Mouse (Mus musculus) kidney, adult 2 months (tissue): ENCODE data around the gene Gfra1. TPM values are rescaled to one million over a fixed set of nuclear protein-coding genes. Genes with fewer than 3 reads are reported as not detected.

ENCODE experiments used
- DNase-seq: peaks from one replicate; pipeline ENCODE4 v3.0.0; 2021
- H3K27ac ChIP-seq: fragments of 200-500 bp; 2 replicates; pipeline ENCODE4 v1.5.1; 2012; ENCODE audit warnings: low read depth, low read length, control low read depth, inconsistent platforms; ENCODE audit not compliant: insufficient read depth
- H3K27me3 ChIP-seq: fragments of 200-500 bp; replicated peaks from 2 replicates; pipeline ENCODE4 v1.6.1; 2012; ENCODE audit warnings: mild to moderate bottlenecking, moderate library complexity, low read length, inconsistent platforms; ENCODE audit not compliant: control insufficient read depth, insufficient read depth
- H3K36me3 ChIP-seq: fragments of 200-500 bp; 2 replicates; pipeline ENCODE4 v1.6.1; 2012; ENCODE audit warnings: mild to moderate bottlenecking, moderate library complexity, low read length, inconsistent platforms; ENCODE audit not compliant: control insufficient read depth, insufficient read depth
- H3K4me1 ChIP-seq: fragments of 200-500 bp; 2 replicates; pipeline ENCODE4 v1.6.1; 2011; ENCODE audit warnings: low read length; ENCODE audit not compliant: control insufficient read depth, insufficient read depth
- H3K4me3 ChIP-seq: fragments of 200-500 bp; 2 replicates; pipeline ENCODE4 v1.5.1; 2011; ENCODE audit warnings: mild to moderate bottlenecking, low read depth, low read length, control low read depth; ENCODE audit not compliant: insufficient read depth
- CTCF ChIP-seq: fragments of 200-500 bp; conservative IDR thresholded peaks from 2 replicates; pipeline ENCODE4 v1.5.1; 2011; ENCODE audit warnings: low read depth, mild to moderate bottlenecking, control low read depth, low read length, moderate library complexity, mixed read lengths; ENCODE audit not compliant: insufficient read depth, insufficient read length
- POLR2A ChIP-seq: fragments of 200-500 bp; IDR thresholded peaks from one replicate; pipeline ENCODE4 v1.6.1; 2011; ENCODE audit warnings: low read depth, low read length, control low read depth
- WGBS: fragments of 180-500 bp; shearing (Covaris S2); methylation state at CpG from one replicate; pipeline ENCODE4 v1.1.7; 2018; 5-methylcytosine and 5-hydroxymethylcytosine counted together
- polyA plus RNA-seq: library from polyadenylated mRNA; depleted of rRNA; stranded (reverse); fragments of >200 nt; gene quantifications from 2 replicates; pipeline ENCODE4 v1.2.3, GENCODE M21; 2012

Gene Gfra1
- polyA plus RNA-seq, 1 experiment: 6.8 TPM

DNA sequence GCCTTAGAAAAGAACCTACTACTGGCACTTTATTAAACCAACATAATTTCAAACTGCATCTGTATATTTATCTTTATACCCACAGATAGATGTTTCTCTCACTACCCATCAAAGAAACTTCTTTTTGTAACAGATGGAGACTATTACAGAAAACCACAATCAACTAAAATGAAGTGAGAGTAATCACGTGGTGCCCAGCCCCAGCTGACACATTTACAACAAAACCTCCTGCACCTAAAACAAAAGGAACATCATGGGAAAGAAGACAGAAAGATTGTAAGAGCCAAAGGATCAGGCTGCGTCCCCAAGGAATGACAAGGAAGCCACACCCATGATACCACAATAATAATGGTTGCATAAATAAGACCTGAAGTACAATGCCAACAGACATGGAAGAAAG, 143.2 kb downstream of the Gfra1 start:
- WGBS: 71% methylated on average over 2 of the region's 2 CpGs
- H3K27ac ChIP-seq: no peak overlapping the region
- H3K36me3 ChIP-seq: no peaks in the 10 kb centered on the region
- H3K4me3 ChIP-seq: no peak overlapping the region
- H3K27me3 ChIP-seq: no peaks in the 10 kb centered on the region
- TF ChIP-seq POLR2A (no peak), CTCF (no peak)
- no peak for DNase-seq
- no peaks in the 10 kb centered on the region for H3K4me1 ChIP-seq

- no peak overlapping the region for H3K4me3 ChIP-seq
- WGBS: 45% methylated on average over 12 of the region's 12 CpGs
- TF ChIP-seq POLR2A: no peak
- no peak for TF ChIP-seq CTCF
- H3K27me3 ChIP-seq: no peaks in the 10 kb centered on the region
- H3K27ac ChIP-seq: no peak overlapping the region
- no peak for DNase-seq
- H3K36me3 ChIP-seq: no peaks in the 10 kb centered on the region
- no peaks in the 10 kb centered on the region for H3K4me1 ChIP-seq
These were observed 145.1 kb downstream of the Gfra1 start for GRCm38 (mm10) chr19:58310334-58311315.

GRCm38 (mm10) chr19:58309620-58310275, 146.0 kb downstream of the Gfra1 start:
- no peak for DNase-seq
- TF ChIP-seq POLR2A (no peak), CTCF (no peak)
- Histone ChIP-seq H3K36me3 (no peaks in the 10 kb centered on the region), H3K4me1 (no peaks in the 10 kb centered on the region), H3K27me3 (no peaks in the 10 kb centered on the region), H3K27ac (no peak overlapping the region), H3K4me3 (no peak overlapping the region)
- WGBS: 33% methylated on average over 14 of the region's 14 CpGs

DNA sequence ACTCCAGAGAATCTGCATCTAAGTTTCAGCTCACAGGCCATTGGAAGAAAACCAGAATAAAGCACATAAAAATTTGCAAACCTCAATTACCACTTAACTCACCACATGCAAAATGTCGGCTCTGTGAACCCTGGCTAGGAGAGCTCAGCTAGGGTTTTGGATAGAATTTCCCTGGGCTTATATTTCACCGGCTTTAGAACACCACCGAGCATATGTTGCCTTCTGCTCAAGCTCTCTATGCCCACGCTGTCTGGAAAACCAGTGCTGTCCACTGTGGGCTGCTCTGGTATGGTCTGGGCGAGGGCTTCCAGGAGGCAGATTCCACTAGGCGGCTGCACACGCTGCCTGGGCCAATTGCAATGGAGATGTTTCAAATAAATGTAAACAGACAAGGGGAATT, 154.6 kb downstream of the Gfra1 start:
- no peaks in the 10 kb centered on the region for H3K4me1 ChIP-seq
- H3K27me3 ChIP-seq: no peaks in the 10 kb centered on the region
- no peak for DNase-seq
- TF ChIP-seq CTCF (no peak), POLR2A (no peak)
- no peaks in the 10 kb centered on the region for H3K36me3 ChIP-seq
- H3K27ac ChIP-seq: no peak overlapping the region
- 69% methylated on average over 7 of the region's 7 CpGs for whole genome bisulfite sequencing
- no peak overlapping the region for H3K4me3 ChIP-seq

DNA sequence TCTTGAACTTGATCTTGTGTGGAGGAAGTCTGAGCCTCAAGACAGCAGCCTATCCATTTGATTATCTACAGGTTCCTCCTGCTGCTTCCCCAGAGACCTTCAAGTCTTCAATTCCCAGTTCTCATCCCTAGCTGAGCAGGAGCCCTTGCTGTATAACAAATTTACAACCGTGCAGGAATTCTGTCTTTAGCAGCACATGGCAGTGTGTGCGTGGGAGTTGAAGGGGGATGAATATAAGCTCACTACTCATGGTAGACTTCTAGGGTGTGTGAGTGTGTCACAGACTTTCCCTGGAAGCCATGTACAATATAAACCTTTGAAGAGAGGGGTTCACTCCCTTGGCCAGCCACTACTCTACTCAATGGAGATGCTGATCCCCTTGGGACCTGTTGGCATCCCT, 157.8 kb downstream of the Gfra1 start:
- Histone ChIP-seq H3K27ac (no peak overlapping the region), H3K36me3 (no peaks in the 10 kb centered on the region)
- 52% methylated on average over 2 of the region's 2 CpGs for WGBS

GRCm38 (mm10) chr19:58296842-58297190, 158.9 kb downstream of the Gfra1 start:
- Histone ChIP-seq H3K36me3 (no peaks in the 10 kb centered on the region), H3K27ac (no peak overlapping the region), H3K4me1 (no peaks in the 10 kb centered on the region), H3K4me3 (no peak overlapping the region), H3K27me3 (no peaks in the 10 kb centered on the region)
- TF ChIP-seq CTCF: no peak
- TF ChIP-seq POLR2A: no peak
- WGBS: 63% methylated on average over 7 of the region's 7 CpGs
- no peak for DNase-seq

More for the DNA sequence above, 157.8 kb downstream of the Gfra1 start:
- Histone ChIP-seq H3K27me3 (no peaks in the 10 kb centered on the region), H3K4me3 (no peak overlapping the region), H3K4me1 (no peaks in the 10 kb centered on the region)
- TF ChIP-seq CTCF: no peak
- no peak for TF ChIP-seq POLR2A
- no peak for DNase-seq
